Mouse (Mus musculus) brain, adult 10 weeks (tissue): Measurements from ENCODE around the gene Coq2. TPM values are rescaled to one million over a fixed set of nuclear protein-coding genes. Genes with fewer than 3 reads are reported as not detected.

ENCODE experiments used
- polyA plus RNA-seq: library from polyadenylated mRNA; stranded (reverse); fragments of 350-450 nt; fragmentation: Illumina TruSeq; extraction: RNeasy Lipid Tissue Mini Kit (QIAGEN cat#74804); gene quantifications from one replicate; pipeline ENCODE4 v1.2.3, GENCODE M21; 2015; ENCODE audit warnings: low read depth, low replicate concordance

Gene Coq2
- 117 TPM for polyA plus RNA-seq

GRCm38 (mm10) chr5:100674711-100675376 lies at the start of gene Coq2:
Coq2 (minus strand) TSS chr5:100675140.

GRCm38 (mm10) chr5:100719235-100720088 lies 44.5 kb upstream of the Coq2 start, which contains the start of gene Hpse:
Hpse (minus strand) TSS chr5:100719716.

Other genes starting within 250 kb of the Coq2 start
- gene Lin54, start 174.5 kb downstream of the Coq2 start, polyA plus RNA-seq, result 8.9 TPM
- gene Cops4, start 156.8 kb downstream of the Coq2 start, polyA plus RNA-seq, result 130 TPM
- not detected for gene Plac8, start 102.9 kb downstream of the Coq2 start, polyA plus RNA-seq
- 1.2 TPM for gene Hpse, start 44.6 kb upstream of the Coq2 start, polyA plus RNA-seq
- gene Helq, start 123.5 kb upstream of the Coq2 start, polyA plus RNA-seq, result 16.5 TPM
- 94.7 TPM for gene Mrps18c, start 123.5 kb upstream of the Coq2 start, polyA plus RNA-seq
- gene Abraxas1, start 145.8 kb upstream of the Coq2 start, polyA plus RNA-seq, result 8.1 TPM
- 6.3 TPM for gene Gpat3, start 170.6 kb upstream of the Coq2 start, polyA plus RNA-seq